Comparison of ENCODE assay signal across 9 mouse cellular contexts in genomic region chr8:123411781-123412327, GRCm38 (mm10). TPM values are rescaled to one million over a fixed set of nuclear protein-coding genes. Genes with fewer than 3 reads are reported as not detected.
A peak's percentile ranks its signal among the peaks of the same experiment; 100 is the strongest.
DNase-seq lines count a peak whose midpoint lies in the region; ATAC-seq and TF ChIP-seq lines count a peak whose summit lies in the region.
"Had no signal": no experiment of that assay in that cellular context is flagged by ENCODE, and none has a peak within 500 bp of the region (broad histone marks: within the 10 kb centered on the region; RNA-seq: fewer than 3 reads in every experiment).

No protein-coding gene starts in this region.

- H3K4me2 ChIP-seq in neural tube, embryonic 15.5 days: peak overlapping the region; percentile 82

- no peak for TF ChIP-seq POLR2A in cerebellum, adult 2 months (IDR thresholded peaks at IDR 0.05; ENCODE audit: borderline replicate concordance, insufficient read depth, low read length)

- no peaks in the 10 kb centered on the region for H3K9me3 ChIP-seq in neural tube, embryonic 15.5 days (replicated peaks)

- peak; percentile 60 for ATAC-seq in neural tube, embryonic 15.5 days (ENCODE audit: low FRiP score)

- H3K27ac ChIP-seq in cerebellum, adult 2 months (ENCODE audit: insufficient read depth, low read length): peak overlapping the region; percentile 71
- H3K27ac ChIP-seq in neural tube, embryonic 15.5 days (replicated peaks): peak overlapping the region; percentile 97

- H3K27me3 ChIP-seq in cerebellum, adult 2 months (ENCODE audit: control insufficient read depth, insufficient read depth, low read length): no peaks in the 10 kb centered on the region
- no peaks in the 10 kb centered on the region for H3K27me3 ChIP-seq in neural tube, embryonic 15.5 days (replicated peaks)

- peaks cover 27% of the 10 kb centered on the region for H3K4me1 ChIP-seq in cerebellum, adult 2 months (ENCODE audit: control insufficient read depth, insufficient read depth, low read length)
- peaks cover 38% of the 10 kb centered on the region for H3K4me1 ChIP-seq in neural tube, embryonic 15.5 days

- peak overlapping the region; percentile 96 for H3K9ac ChIP-seq in neural tube, embryonic 15.5 days (replicated peaks)

- DNase-seq in cerebellum, adult 2 months: peak in 1 of 2 experiments; percentile 43
- no peak for DNase-seq in cerebellum, adult 8-10 months
- peak; percentile 72 to 84 for DNase-seq in right cerebral cortex, postnatal 10 days (ENCODE audit: low spot score in 2 of 2)
- DNase-seq in right cerebral cortex, adult 2 months (ENCODE audit: low spot score in 2 of 2): no peak
- peak; percentile 33 for DNase-seq in induced T-regulatory cell, adult 2 months (ENCODE audit: low read depth)
- DNase-seq in left cerebral cortex, adult 8-10 months (ENCODE audit: low spot score in 2 of 2): no peak
- no peak for DNase-seq in kidney, postnatal 4 days

- H3K36me3 ChIP-seq in neural tube, embryonic 15.5 days: no peaks in the 10 kb centered on the region

- 3% methylated on average over 16 of the region's 16 CpGs for WGBS in cerebellum, adult 2 months
- WGBS in neural tube, embryonic 15.5 days: 2% methylated on average over 16 of the region's 16 CpGs

- TF ChIP-seq CTCF in cerebellum, adult 2 months (IDR thresholded peaks at IDR 0.05; ENCODE audit: borderline replicate concordance, insufficient read depth, low read depth, low read length): no peak

- peak overlapping the region; percentile 81 for H3K4me3 ChIP-seq in cerebellum, adult 2 months (replicated peaks; ENCODE audit: insufficient read depth, low read depth, low read length)
- peak overlapping the region; percentile 78 for H3K4me3 ChIP-seq in neural tube, embryonic 15.5 days (replicated peaks)

RNA-seq across cellular contexts. Expression of gene Tubb3, which starts 0.6 kb away (rescaled TPM):
- polyA plus RNA-seq in cerebellum, adult 2 months (2012; rRNA removed): 670 and 684 TPM in 2 replicates
- polyA plus RNA-seq in neural tube, embryonic 15.5 days (2015; fragmentation: Nextera tagmentation; extraction: Ambion mirVana): 1,289 and 1,555 TPM in 2 replicates
- total RNA-seq in left cerebral cortex, adult 8-10 months (2022): 100 to 1,000 TPM; 381 to 406 (median 387) TPM

RNA-seq across cellular contexts. Expression of gene Mc1r, which starts 4.9 kb away (rescaled TPM):
- polyA plus RNA-seq in cerebellum, adult 2 months (2012; rRNA removed): 0.05 and 0.06 TPM in 2 replicates
- polyA plus RNA-seq in neural tube, embryonic 15.5 days (2015; fragmentation: Nextera tagmentation; extraction: Ambion mirVana): 0.20 and 0.22 TPM in 2 replicates
- total RNA-seq in left cerebral cortex, adult 8-10 months (2022): not detected
- polyA plus RNA-seq: large intestine, adult 2 months had no signal

RNA-seq across cellular contexts. Expression of gene Def8, which starts 11.5 kb away (rescaled TPM):
- 73.1 and 73.4 TPM in 2 replicates for polyA plus RNA-seq in cerebellum, adult 2 months (2012; rRNA removed)
- 46.8 and 52.3 TPM in 2 replicates for polyA plus RNA-seq in neural tube, embryonic 15.5 days (2015; fragmentation: Nextera tagmentation; extraction: Ambion mirVana)
- 10 to 100 TPM; 54.1 to 61.0 (median 57.0) TPM for total RNA-seq in left cerebral cortex, adult 8-10 months (2022)

RNA-seq across cellular contexts. Expression of gene Tcf25, which starts 38.3 kb away (rescaled TPM):
- 691 and 692 TPM in 2 replicates for polyA plus RNA-seq in cerebellum, adult 2 months (2012; rRNA removed)
- polyA plus RNA-seq in neural tube, embryonic 15.5 days (2015; fragmentation: Nextera tagmentation; extraction: Ambion mirVana): 368 and 390 TPM in 2 replicates
- 100 to 1,000 TPM; 555 to 559 (median 558) TPM for total RNA-seq in left cerebral cortex, adult 8-10 months (2022)

Comparison
In these comparisons a context has a peak if more than half of its experiments do, and no peak if none do; other contexts are left out.
1. DNase-seq: peak in right cerebral cortex, postnatal 10 days (2 of 2) and induced T-regulatory cell, adult 2 months (single experiment); none in cerebellum, adult 8-10 months (single experiment), right cerebral cortex, adult 2 months (0 of 2), left cerebral cortex, adult 8-10 months (0 of 2) and kidney, postnatal 4 days (0 of 2).